Mouse (Mus musculus) embryonic facial prominence, embryonic 11.5 days (tissue): Measurements from ENCODE around the gene Yap1. TPM values are rescaled to one million over a fixed set of nuclear protein-coding genes. Genes with fewer than 3 reads are reported as not detected.

Experiments used
- ATAC-seq: fragments of 200-750 bp; cut with Nextera tagmentation; replicated peaks from 2 replicates; pipeline ENCODE4 v1.8.0; 2017; ENCODE audit warnings: low read depth; ENCODE audit not compliant: insufficient number of reproducible peaks, low FRiP score, low TSS enrichment
- DNase-seq: peaks from one replicate; pipeline ENCODE4 v3.0.0-alpha.2; 2015; ENCODE audit warnings: low spot score
- H3K27ac ChIP-seq: fragments of 300-500 bp; sonication (generic); replicated peaks from 2 replicates; pipeline ENCODE4 v1.5.1; 2014; ENCODE audit warnings: mild to moderate bottlenecking, low read depth, low read length, control low read depth
- H3K27me3 ChIP-seq: fragments of 300-500 bp; sonication (generic); 2 replicates; pipeline ENCODE4 v1.6.1; 2014; ENCODE audit warnings: mild to moderate bottlenecking, low read length, moderate library complexity, mixed read lengths; ENCODE audit not compliant: control insufficient read depth, insufficient read depth
- H3K36me3 ChIP-seq: fragments of 300-500 bp; sonication (generic); replicated peaks from 2 replicates; pipeline ENCODE4 v1.6.1; 2014; ENCODE audit warnings: low read depth, mild to moderate bottlenecking, low read length, moderate library complexity, mixed read lengths; ENCODE audit not compliant: control insufficient read depth, insufficient read depth
- H3K4me1 ChIP-seq: fragments of 300-500 bp; sonication (generic); 2 replicates; pipeline ENCODE4 v1.6.1; 2014; ENCODE audit warnings: low read length, mixed read lengths; ENCODE audit not compliant: control insufficient read depth, insufficient read depth
- H3K4me2 ChIP-seq: fragments of 300-500 bp; sonication (generic); 2 replicates; pipeline ENCODE4 v1.6.1; 2014; ENCODE audit warnings: low read depth, mild to moderate bottlenecking, control low read depth, low read length, moderate library complexity
- H3K4me3 ChIP-seq: fragments of 300-500 bp; sonication (generic); 2 replicates; pipeline ENCODE4 v1.5.1; 2014; ENCODE audit warnings: low read depth, low read length, control low read depth
- H3K9ac ChIP-seq: fragments of 300-500 bp; sonication (generic); replicated peaks from 2 replicates; pipeline ENCODE4 v1.6.1; 2014; ENCODE audit warnings: mild to moderate bottlenecking, control low read depth, low read length
- H3K9me3 ChIP-seq: fragments of 300-500 bp; sonication (generic); replicated peaks from 2 replicates; pipeline ENCODE4 v1.6.1; 2016; ENCODE audit warnings: mild to moderate bottlenecking, low read length, inconsistent platforms, mixed read lengths; ENCODE audit not compliant: control insufficient read depth
- WGBS: fragments of 180-500 bp; shearing (Covaris S2); extraction: QIAGEN DNeasy Blood & Tissue Kit; methylation state at CpG from one replicate; pipeline ENCODE4 v1.1.7; 2014; 5-methylcytosine and 5-hydroxymethylcytosine counted together
- polyA plus RNA-seq: library from polyadenylated mRNA; unstranded; fragments of >200 nt; fragmentation: Nextera tagmentation; extraction: Ambion mirVana; gene quantifications from 2 replicates; pipeline ENCODE4 v1.2.1, GENCODE M21; 2014

The Yap1 gene
- polyA plus RNA-seq, 1 experiment from 2014 or later, result 41.9 TPM

GRCm38 (mm10) chr9:7984287-7984686, 20.1 kb downstream of the Yap1 start:
- DNase-seq (no peak), ATAC-seq (no peak)
- Histone ChIP-seq H3K4me1 (no peaks in the 10 kb centered on the region), H3K27me3 (no peaks in the 10 kb centered on the region), H3K4me2 (no peak overlapping the region), H3K27ac (no peak overlapping the region), H3K9me3 (no peaks in the 10 kb centered on the region), H3K36me3 (peaks cover 7% of the 10 kb centered on the region), H3K9ac (no peak overlapping the region), H3K4me3 (no peak overlapping the region)
- 80% methylated on average over 4 of the region's 4 CpGs for WGBS

GRCm38 (mm10) chr9:7983665-7984064, 20.7 kb downstream of the Yap1 start:
- ATAC-seq (0 out of 2 replicates have a peak, but pooled peaks have one; percentile 26), DNase-seq (no peak)
- H3K27me3 ChIP-seq, result no peaks in the 10 kb centered on the region
- no peaks in the 10 kb centered on the region for H3K4me1 ChIP-seq
- H3K36me3 ChIP-seq, result peaks cover 7% of the 10 kb centered on the region
- H3K27ac ChIP-seq, result no peak overlapping the region
- no peak overlapping the region for H3K4me3 ChIP-seq
- no peak overlapping the region for H3K4me2 ChIP-seq
- no peak overlapping the region for H3K9ac ChIP-seq
- WGBS, result 12% methylated on average over 2 of the region's 2 CpGs
- no peaks in the 10 kb centered on the region for H3K9me3 ChIP-seq

GRCm38 (mm10) chr9:7980162-7980561, 24.2 kb downstream of the Yap1 start:
- Histone ChIP-seq H3K27ac (no peak overlapping the region), H3K9me3 (no peaks in the 10 kb centered on the region), H3K4me1 (no peaks in the 10 kb centered on the region), H3K9ac (no peak overlapping the region), H3K36me3 (no peaks in the 10 kb centered on the region), H3K4me3 (no peak overlapping the region), H3K4me2 (no peak overlapping the region), H3K27me3 (no peaks in the 10 kb centered on the region)
- DNase-seq (no peak), ATAC-seq (no peak)
- 86% methylated on average over 2 of the region's 2 CpGs for WGBS

- Histone ChIP-seq H3K27ac (no peak overlapping the region), H3K27me3 (no peaks in the 10 kb centered on the region), H3K9me3 (no peaks in the 10 kb centered on the region), H3K9ac (no peak overlapping the region), H3K4me1 (no peaks in the 10 kb centered on the region), H3K4me3 (no peak overlapping the region), H3K36me3 (no peaks in the 10 kb centered on the region), H3K4me2 (no peak overlapping the region)
- 89% methylated on average over 11 of the region's 11 CpGs for WGBS
- DNase-seq (no peak), ATAC-seq (no peak)
Observed at GRCm38 (mm10) chr9:7979153-7979916, 25.1 kb downstream of the Yap1 start.

- ATAC-seq, result no peak
- Histone ChIP-seq H3K9me3 (no peaks in the 10 kb centered on the region), H3K9ac (no peak overlapping the region), H3K36me3 (no peaks in the 10 kb centered on the region), H3K4me1 (no peaks in the 10 kb centered on the region), H3K4me3 (no peak overlapping the region), H3K27ac (no peak overlapping the region), H3K4me2 (no peak overlapping the region), H3K27me3 (no peaks in the 10 kb centered on the region)
- no peak for DNase-seq
- WGBS, result 75% methylated on average over 3 of the region's 3 CpGs
Observed at GRCm38 (mm10) chr9:7978502-7978901, 25.9 kb downstream of the Yap1 start.

GRCm38 (mm10) chr9:7977587-7977986, 26.8 kb downstream of the Yap1 start:
- H3K27ac ChIP-seq, result no peak overlapping the region
- H3K4me3 ChIP-seq, result no peak overlapping the region
- H3K4me1 ChIP-seq, result no peaks in the 10 kb centered on the region
- no peak for DNase-seq
- H3K27me3 ChIP-seq, result no peaks in the 10 kb centered on the region
- no peak for ATAC-seq
- H3K36me3 ChIP-seq, result no peaks in the 10 kb centered on the region; the same call in 1 of the 2 replicates
- 86% methylated on average over 5 of the region's 5 CpGs for WGBS
- H3K4me2 ChIP-seq, result no peak overlapping the region
- H3K9me3 ChIP-seq, result no peaks in the 10 kb centered on the region
- H3K9ac ChIP-seq, result no peak overlapping the region

GRCm38 (mm10) chr9:7971993-7972392, 32.4 kb downstream of the Yap1 start:
- Histone ChIP-seq H3K9ac (no peak overlapping the region), H3K4me2 (no peak overlapping the region), H3K9me3 (no peaks in the 10 kb centered on the region), H3K27me3 (no peaks in the 10 kb centered on the region), H3K36me3 (no peaks in the 10 kb centered on the region; the same call in 1 of the 2 replicates), H3K4me3 (no peak overlapping the region), H3K4me1 (no peaks in the 10 kb centered on the region), H3K27ac (no peak overlapping the region)
- no peak for DNase-seq
- no peak for ATAC-seq
- 84% methylated on average over 2 of the region's 2 CpGs for WGBS

GRCm38 (mm10) chr9:7967980-7968379, 36.4 kb downstream of the Yap1 start:
- WGBS, result 90% methylated on average over 1 of the region's 1 CpGs
- ATAC-seq (no peak), DNase-seq (no peak)
- no peaks in the 10 kb centered on the region for H3K27me3 ChIP-seq
- no peak overlapping the region for H3K27ac ChIP-seq
- no peak overlapping the region for H3K9ac ChIP-seq
- H3K9me3 ChIP-seq, result no peaks in the 10 kb centered on the region
- H3K4me1 ChIP-seq, result no peaks in the 10 kb centered on the region
- H3K4me3 ChIP-seq, result no peak overlapping the region
- H3K4me2 ChIP-seq, result no peak overlapping the region
- no peaks in the 10 kb centered on the region; the same call in 1 of the 2 replicates for H3K36me3 ChIP-seq
